Mouse (Mus musculus) embryo, embryonic 9.5 days (tissue): ENCODE data around the gene Pip4k2a.
A peak's percentile ranks its signal among the peaks of the same experiment; 100 is the strongest.

Source experiments
- DNase-seq: peaks from one replicate; pipeline ENCODE4 v3.0.0-alpha.2; 2017; ENCODE audit errors: extremely low spot score

The Pip4k2a gene

GRCm38 (mm10) chr2:18839532-18839931, 158.4 kb downstream of the Pip4k2a start:
- DNase-seq = no peak

DNA sequence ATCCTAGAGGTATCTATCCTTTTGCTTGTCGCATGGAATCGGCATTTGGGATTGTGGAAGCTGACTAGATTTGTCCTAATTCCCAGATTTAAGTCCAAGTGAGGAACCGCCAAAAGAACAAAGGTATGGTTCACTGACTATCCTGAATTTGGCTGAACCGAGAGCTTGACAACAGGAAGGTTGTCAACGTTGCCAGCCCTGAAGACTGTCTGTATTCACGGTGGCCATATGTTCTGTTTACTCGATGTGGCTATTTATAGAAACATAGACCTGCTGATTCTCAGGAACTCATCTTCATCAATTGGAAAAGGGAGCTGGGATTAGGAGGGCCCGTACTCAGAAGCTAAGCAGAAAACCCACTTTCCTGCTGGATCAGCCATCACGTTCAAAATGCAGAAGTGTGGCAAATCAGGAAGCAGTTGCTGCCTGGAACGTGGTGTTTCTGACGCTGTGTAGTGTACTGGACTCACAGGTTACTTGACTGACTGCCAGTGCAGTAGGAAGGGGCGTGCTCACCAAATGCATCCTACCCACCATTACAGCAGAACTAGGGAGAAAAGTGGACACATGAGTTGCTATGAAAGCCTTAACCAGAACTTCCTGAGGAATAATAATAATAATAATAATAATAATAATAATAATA, 162.5 kb downstream of the Pip4k2a start:
- no peak for DNase-seq

GRCm38 (mm10) chr2:18833024-18833590, 164.8 kb downstream of the Pip4k2a start:
- DNase-seq = no peak

- DNase-seq = no peak
Measured at GRCm38 (mm10) chr2:18831031-18831774, 166.7 kb downstream of the Pip4k2a start.

DNA sequence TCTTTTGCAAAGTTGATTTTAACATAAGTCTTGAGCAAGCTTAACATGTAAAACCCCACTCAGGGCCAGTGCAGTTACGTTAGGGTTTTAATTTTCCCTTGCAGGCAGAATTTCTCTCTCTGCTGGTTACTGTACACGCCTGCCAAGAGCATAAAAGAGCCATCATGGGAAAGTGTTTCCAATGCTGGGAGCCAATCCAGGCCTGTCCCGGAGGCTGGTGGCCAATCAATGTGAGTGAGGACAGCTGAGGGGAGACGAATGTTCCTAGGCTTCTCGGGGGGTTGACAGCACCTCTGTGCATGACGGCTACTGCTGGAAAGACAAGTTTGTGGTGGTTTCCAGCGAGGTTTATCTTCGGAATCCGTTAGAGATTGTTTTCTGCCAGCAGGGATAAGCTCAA, 175.2 kb downstream of the Pip4k2a start:
- no peak for DNase-seq

DNA sequence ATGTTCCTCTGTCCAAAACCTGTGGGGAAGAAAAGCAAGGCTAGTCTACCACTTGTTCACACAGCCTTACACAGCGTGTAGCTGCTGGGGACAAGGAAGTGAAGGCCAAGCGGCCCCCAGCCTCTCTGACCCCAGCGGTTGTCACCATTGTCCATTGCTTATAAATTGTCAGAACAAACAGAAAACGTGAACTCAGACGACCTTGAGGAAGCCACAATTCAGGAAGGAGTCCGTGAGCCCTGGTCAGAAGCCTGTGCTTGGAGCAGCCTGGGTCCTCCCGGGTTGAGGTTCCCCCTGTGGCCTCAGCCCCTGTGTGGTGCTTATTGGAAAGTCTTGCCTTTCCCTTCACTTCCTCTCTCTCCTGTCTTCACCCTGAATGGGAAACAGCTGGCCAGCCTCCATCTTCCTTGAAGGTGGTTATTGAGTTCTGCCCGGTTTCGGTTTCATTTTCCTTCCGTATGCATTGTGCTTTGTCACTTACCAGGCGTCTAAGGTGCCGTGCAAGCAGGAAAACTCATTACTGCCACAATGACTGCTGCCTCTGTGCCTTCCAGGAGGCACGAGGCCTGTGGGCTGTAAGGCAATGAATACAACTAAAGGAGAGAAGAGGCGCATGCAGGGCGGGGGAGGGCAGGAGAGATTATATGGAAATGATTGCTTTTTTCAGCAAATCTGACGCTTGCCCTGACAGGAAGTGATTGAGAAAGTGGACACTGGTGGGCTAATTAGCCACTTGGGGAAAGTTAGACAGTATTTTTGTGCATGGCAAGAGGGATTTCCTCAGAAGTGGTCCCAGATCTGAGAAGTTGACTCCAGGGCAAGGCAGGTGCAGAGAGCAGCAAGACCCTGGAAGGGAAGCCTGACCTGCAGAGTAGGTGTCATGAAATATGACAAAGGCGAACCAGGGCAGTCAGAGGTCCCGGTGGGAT, 176.2 kb downstream of the Pip4k2a start:
- DNase-seq = peak; percentile 40

DNA sequence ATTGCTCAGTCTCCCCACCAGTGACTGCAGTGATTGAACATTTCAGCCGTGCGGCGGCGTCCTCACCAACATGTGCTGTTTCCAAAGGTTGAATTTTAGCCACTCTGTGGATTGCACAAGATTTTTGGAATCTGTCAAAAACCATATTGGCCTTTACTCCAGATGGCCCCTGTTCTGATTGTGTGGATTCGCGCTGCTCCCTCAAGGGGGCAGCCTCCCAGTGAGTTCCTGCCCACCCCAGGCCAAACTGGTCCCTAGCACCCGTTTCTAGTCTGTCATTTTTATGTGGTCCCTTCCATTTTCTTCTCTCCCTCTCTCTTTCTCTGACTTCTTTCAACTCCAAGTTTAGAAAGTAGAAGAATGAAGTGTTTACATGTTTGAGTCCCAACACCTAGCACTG, 178.4 kb downstream of the Pip4k2a start:
- no peak for DNase-seq

DNA sequence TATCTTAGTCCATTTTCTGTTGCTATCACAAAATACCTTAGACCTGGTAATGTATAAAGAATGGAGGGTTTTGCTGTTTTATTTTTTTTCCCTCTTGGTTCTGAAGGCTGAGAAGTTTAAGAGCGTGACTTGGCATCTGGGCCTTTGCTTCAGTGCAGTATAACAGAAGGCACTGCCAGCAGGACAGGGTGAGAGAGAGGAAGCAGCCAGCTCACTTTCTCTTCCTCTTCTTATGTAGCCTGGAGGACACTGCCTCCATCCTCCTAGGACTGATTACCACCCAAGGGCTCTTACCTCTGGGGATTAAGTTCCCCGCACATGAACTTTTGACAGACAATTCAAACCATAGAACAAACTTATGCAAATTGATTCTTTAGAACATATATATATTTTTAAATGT, 181.9 kb downstream of the Pip4k2a start:
- no peak for DNase-seq

DNA sequence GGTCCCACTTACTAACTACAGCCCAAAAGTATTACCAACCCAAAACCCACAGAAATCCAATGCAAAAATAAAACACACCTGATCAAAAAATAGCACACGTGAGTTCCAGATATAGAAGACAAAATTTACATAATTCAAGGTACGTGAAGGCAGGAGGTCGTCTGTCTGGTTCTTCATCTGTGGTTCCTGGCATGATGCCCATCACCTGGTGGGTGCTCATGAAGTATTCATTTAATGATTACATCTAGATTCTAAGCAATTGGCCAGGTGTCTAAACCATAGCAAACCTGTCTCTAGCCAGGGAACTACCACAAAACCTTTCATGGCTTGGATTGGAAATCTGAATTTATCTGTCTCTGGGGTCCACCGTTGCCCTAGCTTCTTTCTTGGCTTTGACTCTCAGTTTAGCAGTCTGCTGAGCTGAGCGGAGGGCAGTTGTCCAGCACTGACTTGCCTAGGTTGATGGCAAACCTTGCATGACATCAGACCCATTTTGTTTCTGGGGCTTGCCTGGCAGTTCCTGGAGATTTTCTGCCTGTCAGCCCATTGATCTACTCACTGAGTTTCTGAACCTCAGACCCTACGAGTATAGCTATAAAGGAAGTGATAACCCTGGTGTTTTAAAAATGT, 182.5 kb downstream of the Pip4k2a start:
- no peak for DNase-seq

DNA sequence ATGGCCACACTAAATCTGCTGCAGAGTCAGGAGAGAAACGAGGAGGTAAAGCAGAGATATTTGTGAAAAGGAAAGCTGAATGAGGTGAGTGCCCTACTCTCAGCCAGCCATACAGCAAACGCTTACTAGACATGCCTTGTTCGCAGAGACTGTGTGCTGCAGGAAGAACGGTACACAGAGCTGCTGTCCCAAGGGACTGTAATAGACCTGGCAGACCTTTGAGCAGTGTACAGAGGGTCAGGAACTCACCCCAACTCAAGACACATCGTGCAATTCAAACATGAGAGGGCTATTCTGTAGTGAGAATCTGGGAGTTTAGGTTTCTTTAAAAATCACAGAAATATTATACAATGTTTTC, 183.5 kb downstream of the Pip4k2a start:
- DNase-seq = no peak

DNA sequence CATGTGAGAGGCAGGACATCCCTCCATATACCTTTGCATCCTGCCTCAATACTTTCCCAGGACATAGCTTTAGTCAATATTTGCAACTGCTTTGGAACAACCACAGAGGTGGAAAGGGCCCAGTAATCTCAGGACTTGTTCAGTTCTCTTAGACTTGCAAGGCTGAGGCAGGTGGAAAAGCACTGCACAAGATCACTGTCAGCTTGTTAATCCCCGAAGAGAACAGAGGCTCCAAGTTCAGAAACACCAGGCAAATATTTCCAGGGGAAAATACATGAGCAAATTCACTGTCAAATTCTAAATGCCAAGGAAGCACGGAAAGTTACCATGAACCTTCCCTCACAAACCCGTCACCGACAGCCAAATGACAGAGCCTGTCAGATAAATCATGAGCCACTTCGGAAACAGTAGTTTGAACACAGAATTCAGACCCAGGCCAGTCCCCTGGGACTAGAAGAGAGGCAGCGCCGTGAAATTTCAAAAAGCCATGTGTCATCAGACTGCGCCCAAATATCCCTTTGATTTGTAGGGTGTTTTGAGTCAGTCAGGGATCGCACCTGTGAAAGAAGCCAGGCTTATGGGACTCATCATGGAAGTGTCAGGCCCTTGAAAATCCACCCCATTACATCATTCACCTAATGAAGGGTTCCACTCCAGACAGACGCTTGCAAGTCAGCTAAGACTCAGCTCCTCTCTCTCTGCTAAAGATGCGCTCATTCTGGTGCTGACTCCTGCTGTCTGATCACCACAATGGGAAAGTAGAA, 184.1 kb downstream of the Pip4k2a start:
- no peak for DNase-seq

DNA sequence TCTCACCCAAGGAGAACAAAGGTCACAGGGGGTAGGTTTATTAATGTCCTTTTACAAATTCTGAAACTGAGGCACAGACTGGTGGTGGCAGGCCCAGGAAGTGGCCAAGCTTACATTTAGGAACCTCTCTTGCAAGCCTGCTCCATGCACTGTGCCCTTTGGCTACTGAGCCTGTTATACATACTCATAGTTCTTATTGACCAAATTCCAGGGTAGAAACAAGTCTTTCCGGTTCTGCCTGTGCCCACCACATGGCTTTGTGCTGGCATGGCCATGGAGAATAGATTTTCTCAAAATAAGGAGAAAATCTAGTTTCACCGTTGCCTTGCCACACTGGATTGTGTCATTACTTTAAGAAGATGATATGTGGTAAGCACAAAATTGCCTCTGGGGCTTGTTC, 190.0 kb downstream of the Pip4k2a start:
- DNase-seq = no peak

GRCm38 (mm10) chr2:18801281-18801862, 196.6 kb downstream of the Pip4k2a start:
- DNase-seq = no peak

GRCm38 (mm10) chr2:18800646-18801251, 197.2 kb downstream of the Pip4k2a start:
- DNase-seq = peak; percentile 43

DNA sequence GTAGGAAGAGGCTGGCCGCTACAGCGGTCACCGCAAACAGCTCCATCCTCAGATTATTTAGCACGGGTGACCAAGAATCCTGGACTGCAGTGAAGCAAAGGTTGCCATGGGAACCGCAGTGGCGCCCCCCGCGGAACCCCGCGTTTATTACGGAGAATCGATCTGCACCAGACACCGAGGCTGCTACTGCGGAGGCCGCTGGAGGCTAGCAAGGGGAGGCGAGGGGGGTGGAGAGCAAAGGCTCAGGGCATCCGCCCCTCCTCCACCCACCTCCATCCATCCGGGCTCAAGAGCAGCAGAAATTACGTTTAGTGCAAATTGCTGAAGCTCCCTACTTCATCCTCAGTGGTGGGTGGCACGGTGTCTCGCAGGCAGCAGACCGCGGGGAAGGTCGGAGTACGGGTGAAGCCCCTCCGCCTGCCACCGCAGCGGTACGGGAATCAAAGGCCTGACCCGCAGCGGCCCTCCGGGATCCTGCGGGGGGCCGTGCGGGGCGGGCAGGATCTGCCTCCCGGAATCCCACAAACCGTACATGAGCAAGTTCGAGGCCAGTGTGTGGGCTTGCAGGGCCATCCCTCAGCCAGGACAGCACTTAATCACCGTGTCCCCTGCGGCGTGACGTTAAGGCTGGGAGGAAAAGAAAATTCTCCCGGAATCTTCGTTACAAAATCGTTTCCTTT, 197.8 kb downstream of the Pip4k2a start:
- DNase-seq = peak; percentile 78

GRCm38 (mm10) chr2:18799265-18799965, 198.5 kb downstream of the Pip4k2a start:
- no peak for DNase-seq

DNA sequence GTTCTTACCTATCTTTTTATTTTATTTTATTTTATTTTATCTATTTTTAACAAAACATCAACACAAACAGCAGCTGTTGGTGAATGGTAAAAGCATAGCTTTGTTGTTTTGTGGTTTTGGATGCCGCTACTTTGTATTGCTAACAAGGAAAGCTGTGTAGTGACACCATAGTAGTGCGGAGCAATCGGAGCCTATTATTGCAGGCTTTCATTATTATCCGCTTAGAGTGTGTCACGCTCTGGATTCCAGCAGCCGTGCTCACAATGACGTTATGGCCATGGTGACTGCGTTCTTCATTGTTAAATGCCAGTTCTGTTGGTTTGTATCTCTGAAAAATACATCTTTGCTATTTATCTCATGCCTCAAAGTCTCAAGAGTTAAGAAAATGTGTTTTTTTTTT, 200.2 kb downstream of the Pip4k2a start:
- no peak for DNase-seq

GRCm38 (mm10) chr2:18794261-18794660, 203.7 kb downstream of the Pip4k2a start:
- no peak for DNase-seq
